Mouse (Mus musculus): ENCODE data around the gene Il1a. TPM values are rescaled to one million over a fixed set of nuclear protein-coding genes. Genes with fewer than 3 reads are reported as not detected.

Il1a gene
- polyA plus RNA-seq, 1 experiment from 2014 or later, result 0.22 TPM

DNA sequence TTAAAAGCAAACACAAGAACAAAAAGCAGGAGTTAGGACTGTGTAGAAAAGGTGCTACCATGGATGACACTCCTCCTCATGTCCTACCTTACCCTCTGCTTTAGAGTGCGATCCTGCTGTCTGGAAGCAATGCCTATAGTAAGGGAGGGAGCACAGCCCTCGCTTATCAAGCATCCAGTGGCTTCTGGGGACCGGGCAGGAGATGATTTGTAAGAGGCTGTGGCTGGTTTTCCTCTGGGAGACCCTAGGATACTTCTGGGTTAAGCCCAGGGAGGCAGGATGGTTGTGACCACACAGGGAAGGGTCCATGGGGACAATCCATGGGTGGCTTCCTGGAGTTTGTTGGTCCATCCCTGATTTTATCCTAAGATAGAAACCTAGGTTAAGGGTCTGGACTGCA, 49.1 kb downstream of the Il1a start:
- no peak overlapping the region for H3K9ac ChIP-seq
- no peak overlapping the region for H3K27ac ChIP-seq
- H3K27me3 ChIP-seq, result no peaks in the 10 kb centered on the region
- H3K4me1 ChIP-seq, result no peaks in the 10 kb centered on the region
- H3K9me3 ChIP-seq (replicated peaks), result no peaks in the 10 kb centered on the region
- H3K4me2 ChIP-seq, result no peak overlapping the region
- no peak for ATAC-seq
- 70% methylated on average over 3 of the region's 3 CpGs for WGBS
- H3K36me3 ChIP-seq (ENCODE audit: poor library complexity, severe bottlenecking), result no peaks in the 10 kb centered on the region
- H3K4me3 ChIP-seq, result no peak overlapping the region

DNA sequence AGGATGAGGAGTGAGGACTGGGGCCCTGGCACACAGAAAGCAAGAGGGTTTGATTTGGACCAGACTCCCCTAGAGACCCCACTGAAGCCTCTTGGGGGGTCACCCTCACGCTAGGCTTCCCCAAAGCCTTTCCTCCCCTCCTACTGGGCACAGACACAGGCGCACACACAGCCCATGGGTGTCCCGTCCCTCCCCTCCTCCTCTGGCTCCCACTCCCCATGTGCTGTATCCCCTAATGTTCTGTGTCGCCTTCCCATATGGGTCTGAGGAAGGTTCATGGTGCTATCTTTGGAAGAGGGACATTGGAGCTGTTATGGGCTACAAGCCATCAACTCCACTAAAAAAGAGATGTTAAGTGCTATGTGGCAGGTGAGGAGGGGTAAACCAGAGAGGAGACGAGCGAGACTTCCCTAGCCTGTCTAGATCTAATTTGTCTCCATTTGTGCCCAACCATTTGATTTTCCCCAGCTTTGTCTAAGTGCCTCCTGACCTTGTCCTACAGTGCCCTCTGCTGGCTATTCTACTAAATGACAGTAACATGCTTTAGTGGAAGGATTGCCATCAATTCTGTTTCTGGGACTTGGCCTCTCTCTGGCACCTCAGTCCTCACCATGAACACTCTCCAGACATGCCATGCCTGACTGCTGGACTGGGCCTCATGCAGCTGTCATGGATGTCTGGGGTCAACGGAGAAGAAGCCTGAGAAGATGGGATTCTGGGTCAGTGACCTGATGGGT, 51.1 kb downstream of the Il1a start:
- no peaks in the 10 kb centered on the region for H3K4me1 ChIP-seq
- no peak overlapping the region for H3K4me3 ChIP-seq
- H3K27ac ChIP-seq, result no peak overlapping the region
- peak; percentile 84 for ATAC-seq
- no peaks in the 10 kb centered on the region for H3K9me3 ChIP-seq (replicated peaks)
- H3K4me2 ChIP-seq, result peak overlapping the region; percentile 24; the same call in 1 of the 2 replicates
- H3K27me3 ChIP-seq, result no peaks in the 10 kb centered on the region
- WGBS, result 39% methylated on average over 7 of the region's 7 CpGs
- H3K36me3 ChIP-seq (ENCODE audit: poor library complexity, severe bottlenecking), result no peaks in the 10 kb centered on the region
- H3K9ac ChIP-seq, result no peak overlapping the region

DNA sequence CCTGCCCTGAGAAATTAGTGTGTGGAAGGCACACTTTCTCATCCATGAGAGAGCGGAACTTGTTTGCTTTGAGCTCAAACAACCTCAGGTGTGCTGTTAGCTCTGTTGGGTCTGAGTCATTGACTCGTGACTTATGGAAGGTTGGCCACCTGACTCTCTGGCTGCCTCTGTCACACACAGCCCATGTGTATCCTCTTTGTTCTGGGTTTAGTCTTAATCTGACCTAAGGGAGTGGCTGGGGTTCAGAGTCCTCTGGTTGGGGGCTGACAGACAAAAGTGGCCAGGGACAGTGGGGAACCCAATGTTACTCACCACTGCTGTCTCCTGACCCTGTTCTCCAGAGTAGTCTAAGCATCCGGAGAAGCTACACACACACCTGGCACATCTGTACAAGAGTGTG, 51.7 kb downstream of the Il1a start:
- H3K36me3 ChIP-seq (ENCODE audit: poor library complexity, severe bottlenecking), result no peaks in the 10 kb centered on the region
- no peak overlapping the region for H3K4me2 ChIP-seq
- WGBS, result 92% methylated on average over 3 of the region's 3 CpGs
- H3K9ac ChIP-seq, result no peak overlapping the region
- ATAC-seq, result no peak
- H3K4me3 ChIP-seq, result no peak overlapping the region
- H3K27ac ChIP-seq, result no peak overlapping the region
- H3K27me3 ChIP-seq, result no peaks in the 10 kb centered on the region
- no peaks in the 10 kb centered on the region for H3K9me3 ChIP-seq (replicated peaks)
- no peaks in the 10 kb centered on the region for H3K4me1 ChIP-seq

DNA sequence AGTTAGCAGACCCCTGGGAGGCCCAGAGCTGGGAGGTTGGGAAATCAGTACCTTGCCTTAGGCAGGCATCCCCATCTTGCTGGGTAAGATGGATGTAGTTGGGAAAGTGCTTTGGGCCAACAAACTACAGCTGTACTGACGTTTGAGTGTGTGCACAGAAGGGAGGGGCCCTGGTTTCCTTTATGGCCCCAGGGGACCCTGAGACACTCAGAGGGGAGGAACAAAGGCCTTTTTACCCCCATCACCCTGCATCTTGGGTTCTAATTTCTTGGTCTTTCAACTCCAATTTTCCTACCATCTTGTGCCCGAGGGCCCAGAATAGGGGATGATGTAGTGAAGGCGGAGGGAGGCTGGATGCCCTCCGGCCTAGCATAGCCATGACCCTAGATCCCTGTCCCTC, 53.8 kb downstream of the Il1a start:
- H3K4me3 ChIP-seq, result no peak overlapping the region
- 79% methylated on average over 4 of the region's 4 CpGs for WGBS
- H3K9ac ChIP-seq, result no peak overlapping the region
- H3K27me3 ChIP-seq, result no peaks in the 10 kb centered on the region
- H3K36me3 ChIP-seq (ENCODE audit: poor library complexity, severe bottlenecking), result no peaks in the 10 kb centered on the region
- ATAC-seq, result no peak
- no peak overlapping the region for H3K27ac ChIP-seq
- H3K9me3 ChIP-seq (replicated peaks), result no peaks in the 10 kb centered on the region
- H3K4me1 ChIP-seq, result no peaks in the 10 kb centered on the region
- H3K4me2 ChIP-seq, result no peak overlapping the region

DNA sequence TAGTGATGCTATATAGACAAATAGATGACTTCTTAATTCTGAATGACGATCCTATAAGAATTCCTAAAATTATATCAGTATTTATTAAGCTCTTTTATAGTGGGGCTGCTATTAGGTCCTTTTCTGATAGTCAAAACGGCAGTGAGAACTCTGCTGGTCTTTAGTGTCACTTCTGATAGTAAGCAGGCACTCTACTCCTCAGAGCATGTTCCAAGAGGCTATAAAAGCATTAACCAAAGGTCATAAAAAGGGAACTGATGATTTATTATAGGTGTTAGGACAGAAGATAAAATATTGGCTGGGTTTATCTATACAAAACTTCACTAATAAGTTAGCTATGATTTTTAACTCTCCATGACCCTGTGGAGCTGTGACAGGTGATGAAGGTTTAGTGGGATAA, 55.7 kb downstream of the Il1a start:
- H3K27me3 ChIP-seq, result no peaks in the 10 kb centered on the region
- no peaks in the 10 kb centered on the region for H3K36me3 ChIP-seq (ENCODE audit: poor library complexity, severe bottlenecking)
- H3K4me1 ChIP-seq, result no peaks in the 10 kb centered on the region
- no peak for ATAC-seq
- WGBS, result 90% methylated on average over 2 of the region's 2 CpGs
- no peak overlapping the region for H3K4me2 ChIP-seq
- no peak overlapping the region for H3K9ac ChIP-seq
- no peak overlapping the region for H3K27ac ChIP-seq
- H3K9me3 ChIP-seq (replicated peaks), result no peaks in the 10 kb centered on the region
- no peak overlapping the region for H3K4me3 ChIP-seq

DNA sequence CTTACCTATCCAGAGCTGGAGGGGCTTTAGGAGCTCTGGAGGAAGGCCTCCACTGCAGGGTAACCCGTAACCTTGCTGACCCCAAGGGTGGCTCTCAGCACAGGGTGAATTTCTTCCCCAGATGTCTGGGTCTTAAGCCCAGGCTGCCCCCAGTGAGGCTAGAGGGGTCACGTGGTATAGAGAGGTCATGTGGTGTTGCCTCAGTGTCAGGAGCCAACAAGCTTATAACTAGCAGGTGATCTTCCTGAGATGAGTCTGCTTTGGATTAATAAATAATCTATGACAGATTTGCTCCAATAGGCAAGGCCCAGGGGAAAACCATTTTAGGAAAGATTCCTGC, 56.2 kb downstream of the Il1a start:
- Histone ChIP-seq H3K36me3 (ENCODE audit: poor library complexity, severe bottlenecking) (no peaks in the 10 kb centered on the region), H3K4me3 (no peak overlapping the region), H3K27me3 (no peaks in the 10 kb centered on the region), H3K9me3 (replicated peaks) (no peaks in the 10 kb centered on the region), H3K4me2 (no peak overlapping the region), H3K9ac (no peak overlapping the region), H3K27ac (no peak overlapping the region), H3K4me1 (no peaks in the 10 kb centered on the region)
- ATAC-seq, result no peak
- WGBS, result 90% methylated on average over 2 of the region's 2 CpGs

DNA sequence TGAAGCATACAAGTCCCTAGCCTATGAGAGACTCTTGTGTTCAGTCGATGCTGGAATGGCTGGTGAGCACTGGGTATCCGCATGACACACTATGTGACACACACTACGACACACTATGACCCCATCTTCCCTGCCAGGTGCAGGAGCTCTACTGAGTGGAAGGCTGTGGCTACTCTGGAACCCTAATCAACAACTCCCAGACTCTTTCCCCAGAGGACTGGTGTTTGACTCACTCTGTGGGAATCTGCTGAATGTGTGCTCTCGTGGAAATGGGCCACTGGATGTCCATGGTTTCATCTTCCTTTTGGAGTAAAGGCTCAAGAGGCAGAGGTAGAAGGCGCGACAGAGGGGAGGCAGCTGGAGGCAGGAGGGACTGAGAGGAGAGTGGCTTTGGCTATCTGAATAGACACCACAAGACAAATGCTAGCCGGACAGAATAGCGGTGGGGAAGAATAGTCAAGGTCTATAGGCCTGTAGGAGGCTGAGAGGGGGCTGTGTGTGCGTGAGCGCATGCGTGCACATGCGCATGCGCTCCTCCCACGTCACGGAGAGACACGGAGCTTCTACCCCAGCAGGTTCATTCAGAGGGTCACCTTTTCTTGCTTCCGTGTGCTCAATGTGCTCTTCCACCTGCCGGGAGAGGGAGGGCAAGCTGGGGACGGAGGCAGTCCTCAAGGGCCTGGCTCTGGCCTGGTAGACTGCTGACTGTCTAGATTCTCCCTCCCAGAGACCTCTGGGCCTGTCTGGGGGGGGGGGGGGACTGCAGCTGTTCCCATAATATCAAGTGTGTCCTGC, 56.7 kb downstream of the Il1a start:
- H3K4me2 ChIP-seq, result no peak overlapping the region
- WGBS, result 91% methylated on average over 19 of the region's 19 CpGs
- no peak for ATAC-seq
- H3K27ac ChIP-seq, result no peak overlapping the region
- no peaks in the 10 kb centered on the region for H3K4me1 ChIP-seq
- no peak overlapping the region for H3K4me3 ChIP-seq
- no peaks in the 10 kb centered on the region for H3K9me3 ChIP-seq (replicated peaks)
- no peaks in the 10 kb centered on the region for H3K36me3 ChIP-seq (ENCODE audit: poor library complexity, severe bottlenecking)
- no peak overlapping the region for H3K9ac ChIP-seq
- H3K27me3 ChIP-seq, result no peaks in the 10 kb centered on the region

Other genes starting within 250 kb of the Il1a start
- gene Ttl, start 244.0 kb downstream of the Il1a start, polyA plus RNA-seq (2015; fragmentation: Nextera tagmentation; extraction: Ambion mirVana), result 21.9 and 23.4 TPM in 2 replicates
- gene Polr1b, start 209.0 kb downstream of the Il1a start, polyA plus RNA-seq (2015; fragmentation: Nextera tagmentation; extraction: Ambion mirVana), result 20.4 and 20.6 TPM in 2 replicates
- gene Chchd5, start 180.3 kb downstream of the Il1a start, polyA plus RNA-seq (2015; fragmentation: Nextera tagmentation; extraction: Ambion mirVana), result 26.9 and 27.2 TPM in 2 replicates
- gene Slc20a1, start 111.2 kb downstream of the Il1a start, polyA plus RNA-seq (2015; fragmentation: Nextera tagmentation; extraction: Ambion mirVana), result 57.2 and 59.8 TPM in 2 replicates
- gene Ckap2l, start 12.8 kb downstream of the Il1a start, polyA plus RNA-seq (2015; fragmentation: Nextera tagmentation; extraction: Ambion mirVana), result 41.1 and 41.6 TPM in 2 replicates
- gene Il1b, start 61.2 kb upstream of the Il1a start, polyA plus RNA-seq (2015; fragmentation: Nextera tagmentation; extraction: Ambion mirVana), result 0.17 TPM in 1 of 2 replicates, not detected in the other
- gene F830045P16Rik, start 226.6 kb upstream of the Il1a start, polyA plus RNA-seq (2015; fragmentation: Nextera tagmentation; extraction: Ambion mirVana), result not detected in 2 replicates

Data from forebrain, embryonic 13.5 days (tissue).